Mouse (Mus musculus) urinary bladder, postnatal 4 days (tissue): ENCODE data around the gene Arrdc2.

ENCODE experiments used
- DNase-seq, 2 experiments: peaks; one replicate each; pipeline ENCODE4 v3.0.0; 2021 to 2022; ENCODE audit warnings: low spot score in 2 of 2

Arrdc2 gene

GRCm38 (mm10) chr8:70839408-70840351 lies at the start of gene Arrdc2:
Arrdc2 (minus strand) TSS chr8:70839720.
- DNase-seq = peak; percentile 99

GRCm38 (mm10) chr8:70887669-70888068 lies 48.1 kb upstream of the Arrdc2 start:
- no peak for DNase-seq

GRCm38 (mm10) chr8:70885612-70886011 lies 46.1 kb upstream of the Arrdc2 start:
- no peak for DNase-seq

- no peak for DNase-seq
Observed at GRCm38 (mm10) chr8:70884683-70885082, 45.2 kb upstream of the Arrdc2 start.

GRCm38 (mm10) chr8:70884186-70884585 lies 44.7 kb upstream of the Arrdc2 start:
- DNase-seq = no peak

- DNase-seq = no peak
Observed at GRCm38 (mm10) chr8:70880546-70880945, 41.0 kb upstream of the Arrdc2 start.

- no peak for DNase-seq
Observed at GRCm38 (mm10) chr8:70880126-70880525, 40.6 kb upstream of the Arrdc2 start.

GRCm38 (mm10) chr8:70879500-70879899 lies 40.0 kb upstream of the Arrdc2 start:
- no peak for DNase-seq

GRCm38 (mm10) chr8:70878178-70878577 lies 38.7 kb upstream of the Arrdc2 start:
- no peak for DNase-seq

- no peak for DNase-seq
Observed at GRCm38 (mm10) chr8:70876382-70876781, 36.9 kb upstream of the Arrdc2 start.

GRCm38 (mm10) chr8:70874441-70874840 lies 34.9 kb upstream of the Arrdc2 start:
- DNase-seq = no peak

GRCm38 (mm10) chr8:70873364-70873985 lies 34.0 kb upstream of the Arrdc2 start, which contains the start of gene Ccdc124:
Ccdc124 (minus strand) TSS chr8:70873935.
- peak; percentile 91 to 97 for DNase-seq

- no peak for DNase-seq
Observed at GRCm38 (mm10) chr8:70872643-70873363, 33.3 kb upstream of the Arrdc2 start.

GRCm38 (mm10) chr8:70871195-70871807 lies 31.8 kb upstream of the Arrdc2 start:
- no peak for DNase-seq

- DNase-seq = peak; percentile 61 to 77
Observed at GRCm38 (mm10) chr8:70869601-70870041, 30.1 kb upstream of the Arrdc2 start.

GRCm38 (mm10) chr8:70869199-70869571 lies 29.7 kb upstream of the Arrdc2 start:
- no peak for DNase-seq

GRCm38 (mm10) chr8:70868559-70869198 lies 29.2 kb upstream of the Arrdc2 start:
- DNase-seq = no peak

GRCm38 (mm10) chr8:70866566-70866965 lies 27.0 kb upstream of the Arrdc2 start:
- DNase-seq = no peak

GRCm38 (mm10) chr8:70866001-70866520 lies 26.5 kb upstream of the Arrdc2 start:
- DNase-seq = no peak

- peak; percentile 98 to 99 for DNase-seq
Observed at GRCm38 (mm10) chr8:70865350-70866000, 26.0 kb upstream of the Arrdc2 start.
